Mouse (Mus musculus): ENCODE results near the gene 1700029I15Rik. TPM values are rescaled to one million over a fixed set of nuclear protein-coding genes. Genes with fewer than 3 reads are reported as not detected.
A peak's percentile ranks its signal among the peaks of the same experiment; 100 is the strongest.
"Not testable (repeated sequence)": the region's sequence is repeated elsewhere in the genome, so short reads cannot be mapped to it uniquely, and the experiment has no call there.

1700029I15Rik gene
- total RNA-seq, 2 experiments from 2014 or later: 2.9 to 4.0 TPM

GRCm38 (mm10) chr2:92388891-92389641 lies 6.7 kb downstream of the 1700029I15Rik start:
- intact Hi-C loops (cut with DNase I): no loop called here
- DNase-seq (ENCODE audit: low spot score in 2 of 2): peak; percentile 90 to 96

GRCm38 (mm10) chr2:92389645-92390044 lies 7.3 kb downstream of the 1700029I15Rik start:
- intact Hi-C loops (cut with DNase I): loop anchor here (5.0 kb wide), 1 partner anchor 43 kb away; the partner anchor contains the start of gene Cry2
- DNase-seq (ENCODE audit: low spot score in 2 of 2): no peak

- intact Hi-C loops (cut with DNase I): loop anchor here (5.0 kb wide), 1 partner anchor 42 kb away; the partner anchor contains the start of gene Cry2
- no peak for DNase-seq (ENCODE audit: low spot score in 2 of 2)
These were observed 8.0 kb downstream of the 1700029I15Rik start for GRCm38 (mm10) chr2:92390206-92390930.

DNA sequence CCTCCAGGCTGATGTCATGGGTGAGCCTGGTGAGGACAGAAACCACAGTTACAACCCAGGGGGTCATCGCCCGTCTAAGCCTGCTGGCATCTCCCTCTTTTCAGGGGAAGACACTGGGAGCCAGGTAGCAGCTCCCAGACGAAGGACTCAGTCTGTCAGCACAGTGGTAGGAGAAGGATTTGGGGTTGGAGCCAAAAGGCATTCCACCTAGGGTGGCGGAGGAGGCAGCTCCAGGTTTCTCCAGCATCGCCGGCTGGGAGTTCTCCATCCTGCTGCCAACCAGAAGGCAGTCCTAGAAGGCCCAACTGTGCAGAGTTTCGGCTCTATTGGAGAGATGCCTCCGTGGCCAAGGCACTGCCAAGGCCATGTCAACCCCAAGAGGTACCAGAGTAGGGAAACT lies 8.8 kb downstream of the 1700029I15Rik start:
- no peak for DNase-seq (ENCODE audit: low spot score in 2 of 2)
- intact Hi-C loops (cut with DNase I): loop anchor here (5.0 kb wide), 1 partner anchor 41 kb away; the partner anchor contains the start of gene Cry2

GRCm38 (mm10) chr2:92391703-92392317 lies 9.5 kb downstream of the 1700029I15Rik start:
- DNase-seq (ENCODE audit: low spot score in 2 of 2): no peak
- intact Hi-C loops (cut with DNase I): loop anchor here (5.0 kb wide), 1 partner anchor 40 kb away; the partner anchor contains the start of gene Cry2

GRCm38 (mm10) chr2:92392318-92393264 lies 10.3 kb downstream of the 1700029I15Rik start:
- intact Hi-C loops (cut with DNase I): loop anchor here (5.0 kb wide), 1 partner anchor 40 kb away; the partner anchor contains the start of gene Cry2

GRCm38 (mm10) chr2:92395535-92395934 lies 13.2 kb downstream of the 1700029I15Rik start:
- no peak for DNase-seq (ENCODE audit: low spot score in 2 of 2)
- intact Hi-C loops (cut with DNase I): no loop called here

More at GRCm38 (mm10) chr2:92392318-92393264, 10.3 kb downstream of the 1700029I15Rik start:
- DNase-seq (ENCODE audit: low spot score in 2 of 2): no peak

DNA sequence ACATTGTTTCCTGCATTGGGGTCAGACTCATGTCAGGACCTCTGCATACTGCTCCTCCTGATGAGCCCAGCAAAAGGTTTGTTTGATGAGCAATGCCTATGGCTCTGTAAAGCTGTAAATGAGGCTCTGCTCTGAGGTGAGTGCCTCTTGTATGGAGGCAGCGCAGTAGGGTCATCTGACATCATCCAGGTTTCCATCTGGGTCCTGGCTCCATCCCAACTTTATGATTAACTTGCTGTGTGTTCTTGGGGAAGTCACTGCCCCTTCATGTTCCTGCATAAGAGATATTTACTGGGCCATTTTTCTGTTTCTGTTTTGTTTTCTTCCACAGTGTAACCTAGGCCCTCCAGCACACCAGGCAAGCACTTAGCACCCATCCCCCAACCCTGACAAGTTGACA lies 15.1 kb downstream of the 1700029I15Rik start:
- intact Hi-C loops (cut with DNase I): no loop called here
- no peak for DNase-seq (ENCODE audit: low spot score in 2 of 2)

- DNase-seq (ENCODE audit: low spot score in 2 of 2); intact Hi-C loops (cut with DNase I): not testable (repeated sequence)
These were observed 17.5 kb downstream of the 1700029I15Rik start for GRCm38 (mm10) chr2:92399877-92400276.

GRCm38 (mm10) chr2:92400682-92401081 lies 18.3 kb downstream of the 1700029I15Rik start:
- no peak for DNase-seq (ENCODE audit: low spot score in 2 of 2)
- intact Hi-C loops (cut with DNase I): no loop called here

DNA sequence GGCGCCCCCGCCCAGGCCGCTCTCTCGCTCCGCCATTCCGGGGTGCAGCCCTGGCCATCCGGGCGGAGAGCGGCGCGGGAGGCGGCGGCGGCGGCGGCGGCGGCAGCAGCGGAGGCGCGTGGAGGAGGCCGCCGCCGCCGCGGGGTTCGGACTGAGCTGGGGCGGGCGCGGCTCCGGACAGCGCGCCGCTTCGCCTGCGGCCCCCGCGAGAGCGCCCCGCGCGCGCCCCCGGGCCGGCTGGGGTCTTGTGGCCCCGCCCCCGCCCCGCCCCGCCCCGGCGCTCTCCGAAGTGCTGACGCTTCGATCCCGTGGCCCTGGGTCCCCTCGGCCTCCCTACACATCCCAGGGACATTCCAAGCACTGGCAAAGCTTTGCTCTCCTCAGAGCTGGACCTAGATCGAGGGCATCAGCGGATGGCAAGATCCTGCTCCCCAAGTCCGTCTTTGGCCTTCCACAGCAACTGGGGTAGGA lies 18.8 kb downstream of the 1700029I15Rik start, which contains the start of gene Mapk8ip1:
Gene Mapk8ip1, minus strand, starts transcription at position 173 of the 471 bp plus-strand sequence.
- no peak for DNase-seq (ENCODE audit: low spot score in 2 of 2)

GRCm38 (mm10) chr2:92402591-92403326 lies 20.4 kb downstream of the 1700029I15Rik start:
- peak in 1 of 2 experiments; percentile 70 for DNase-seq (ENCODE audit: low spot score in 2 of 2)
- intact Hi-C loops (cut with DNase I): no loop called here

More for the DNA sequence above, 18.8 kb downstream of the 1700029I15Rik start, which contains the start of gene Mapk8ip1:
- intact Hi-C loops (cut with DNase I): no loop called here

- intact Hi-C loops (cut with DNase I): no loop called here
- DNase-seq (ENCODE audit: low spot score in 2 of 2): no peak
These were observed 21.5 kb downstream of the 1700029I15Rik start for GRCm38 (mm10) chr2:92403776-92404319.

GRCm38 (mm10) chr2:92404737-92405136 lies 22.4 kb downstream of the 1700029I15Rik start:
- DNase-seq (ENCODE audit: low spot score in 2 of 2): no peak
- intact Hi-C loops (cut with DNase I): no loop called here

DNA sequence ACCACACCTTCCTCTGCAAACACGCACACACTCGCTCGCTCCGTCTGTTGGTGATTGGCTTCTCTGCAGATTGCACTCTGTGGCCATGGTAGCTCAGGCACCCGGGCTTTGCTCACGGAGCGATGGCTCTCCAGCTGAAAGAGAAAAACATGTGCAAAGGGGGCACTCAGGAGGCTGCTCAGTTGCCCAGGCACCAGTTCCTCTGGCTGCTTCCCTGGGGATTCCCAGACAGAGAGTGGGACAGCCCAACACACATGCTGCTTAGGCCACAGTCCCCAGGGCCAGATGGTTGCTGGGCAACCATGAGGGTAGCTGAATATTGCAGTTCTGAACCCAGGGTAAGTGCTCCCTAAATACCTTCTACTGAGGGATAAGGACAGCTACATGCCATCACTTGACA lies 23.3 kb downstream of the 1700029I15Rik start:
- intact Hi-C loops (cut with DNase I): no loop called here
- no peak for DNase-seq (ENCODE audit: low spot score in 2 of 2)

GRCm38 (mm10) chr2:92408309-92409045 lies 26.1 kb downstream of the 1700029I15Rik start:
- intact Hi-C loops (cut with DNase I): no loop called here

GRCm38 (mm10) chr2:92411705-92412104 lies 29.4 kb downstream of the 1700029I15Rik start:
- DNase-seq (ENCODE audit: low spot score in 2 of 2): no peak
- intact Hi-C loops (cut with DNase I): no loop called here

More at GRCm38 (mm10) chr2:92408309-92409045, 26.1 kb downstream of the 1700029I15Rik start:
- no peak for DNase-seq (ENCODE audit: low spot score in 2 of 2)
